Mouse (Mus musculus) mesoderm, embryonic 11.5 days (tissue): ENCODE data around the gene Cyb561d1.
"Not testable (repeated sequence)": the region's sequence is repeated elsewhere in the genome, so short reads cannot be mapped to it uniquely, and the experiment has no call there.

Source experiments
- DNase-seq: peaks from one replicate; pipeline ENCODE4 v3.0.0-alpha.2; 2012; ENCODE audit warnings: low read depth, low spot score

Cyb561d1 gene

DNA sequence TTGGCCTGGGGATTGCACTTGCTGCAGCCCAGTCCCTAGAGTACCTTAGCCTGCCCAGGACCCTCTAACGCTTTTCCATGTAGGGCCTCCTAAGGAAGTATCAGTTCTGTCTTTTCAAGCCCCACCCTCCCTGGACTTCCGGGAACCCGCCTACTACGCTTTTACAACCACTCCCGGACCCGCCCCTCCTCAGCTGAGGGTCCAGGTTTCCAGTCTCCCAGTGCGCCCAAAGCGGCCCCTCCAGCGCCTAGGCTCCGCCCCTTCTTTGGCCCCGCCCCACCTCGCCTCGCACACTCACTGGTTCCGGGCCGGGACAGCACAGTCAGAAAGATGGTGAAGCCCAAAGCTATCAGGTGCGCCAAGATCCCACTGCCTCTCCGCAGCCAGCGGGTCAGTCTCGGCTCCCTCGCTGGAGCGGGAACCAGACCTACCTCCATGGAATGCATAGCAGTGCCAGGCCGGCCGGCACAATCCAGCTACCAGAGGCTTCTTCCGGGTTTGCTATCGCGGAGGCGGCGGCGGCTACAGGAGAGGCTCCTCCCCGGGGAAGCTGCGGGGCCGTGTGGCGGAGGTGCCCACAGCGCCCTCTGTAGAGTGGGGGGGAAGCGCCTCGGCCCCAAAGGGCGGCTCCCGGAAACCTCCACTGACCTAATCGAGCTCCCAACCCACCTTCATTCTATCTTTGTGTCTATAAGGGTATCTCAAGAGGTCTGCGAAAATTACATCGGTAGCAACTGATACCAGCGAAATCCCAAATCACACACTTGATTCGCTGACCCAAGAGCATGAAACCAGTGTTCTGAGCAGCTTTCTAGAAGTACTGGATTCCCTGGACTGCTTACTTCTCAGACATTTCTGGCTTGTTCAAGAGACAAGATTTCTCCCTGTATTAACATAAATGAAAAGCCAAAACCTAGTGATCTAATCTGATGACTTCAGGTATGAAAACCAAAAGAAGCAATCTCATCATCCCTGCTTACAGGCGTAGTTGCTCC lies at the start of gene Cyb561d1:
TSS of gene Cyb561d1 (minus strand) at position 884 of the 995 bp plus-strand sequence.
- DNase-seq = peak; percentile 90

DNA sequence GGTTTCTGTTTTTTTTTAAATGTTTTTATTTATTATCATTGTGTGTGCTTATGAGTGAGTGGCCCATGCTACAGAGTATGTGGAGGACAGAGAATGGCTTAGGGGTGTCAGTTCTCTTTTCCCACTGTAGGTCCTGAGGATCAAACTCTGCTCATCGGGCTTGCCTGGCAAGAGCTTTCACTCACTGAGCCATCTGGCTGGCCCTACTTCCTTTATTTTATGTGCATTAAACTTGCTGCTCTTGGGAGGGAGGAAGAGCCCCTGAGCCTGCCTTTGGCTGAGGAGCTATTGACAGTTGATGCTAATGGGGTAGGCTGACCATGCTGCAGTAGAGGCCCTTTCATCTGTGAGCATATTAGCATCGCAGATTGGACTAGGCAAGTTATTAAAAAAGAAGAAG lies 45.8 kb upstream of the Cyb561d1 start:
- DNase-seq = no peak

DNA sequence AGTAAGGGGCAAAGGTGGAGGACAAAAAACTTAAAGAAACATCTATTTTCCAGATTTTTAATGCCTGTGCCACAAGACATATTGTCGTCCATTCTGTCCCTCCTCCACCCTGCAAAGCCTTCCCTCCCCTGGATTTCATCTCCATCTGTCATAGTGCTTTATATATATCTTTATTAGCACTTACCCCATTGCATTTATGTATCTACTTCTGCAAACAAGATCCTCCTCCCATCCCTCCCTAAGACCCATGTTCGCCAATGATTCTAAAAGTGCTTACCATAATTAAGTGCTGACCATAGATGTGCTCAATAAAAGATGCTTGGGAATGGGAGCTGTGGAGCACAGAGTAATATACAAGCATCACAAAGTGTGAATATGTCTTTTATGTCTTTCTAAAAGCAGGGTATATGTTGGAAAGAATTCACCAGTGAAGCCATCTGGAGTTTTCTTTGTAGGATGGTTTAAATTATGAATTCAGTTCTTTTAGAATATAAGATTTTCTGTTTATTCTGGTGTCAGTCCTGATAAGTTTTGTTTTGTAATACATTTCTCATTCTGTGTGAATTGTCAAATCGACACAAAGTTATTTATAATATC lies 40.3 kb upstream of the Cyb561d1 start:
- DNase-seq = no peak

DNA sequence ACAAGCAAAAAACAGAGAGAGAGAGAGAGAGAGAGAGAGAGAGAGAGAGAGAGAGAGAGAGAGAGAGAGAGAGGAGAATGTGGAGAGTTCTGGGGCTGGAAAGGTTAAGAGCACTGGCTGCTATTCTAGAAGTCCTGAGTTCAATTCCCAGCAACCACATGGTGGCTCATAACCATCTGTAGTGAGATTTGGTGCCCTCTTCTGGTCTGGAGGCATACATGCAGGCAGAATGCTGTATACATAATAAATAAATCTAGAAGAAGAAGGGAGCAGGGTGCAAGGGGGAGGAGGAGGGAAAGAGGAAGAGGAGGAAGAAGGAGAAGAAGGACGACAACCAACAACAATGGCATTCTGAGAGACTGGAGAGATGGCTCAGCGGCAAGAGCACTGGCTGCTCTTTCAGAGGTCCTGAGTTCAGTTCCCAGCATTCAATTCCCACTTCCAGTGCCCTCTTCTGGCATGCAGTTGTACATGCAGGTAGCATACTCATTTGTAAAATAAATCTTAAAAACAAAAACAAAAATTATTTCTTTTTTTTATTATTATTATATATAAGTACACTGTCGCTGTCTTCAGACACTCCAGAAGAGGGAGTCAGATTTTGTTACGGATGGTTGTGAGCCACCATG lies 36.6 kb upstream of the Cyb561d1 start:
- not testable (repeated sequence) for DNase-seq

DNA sequence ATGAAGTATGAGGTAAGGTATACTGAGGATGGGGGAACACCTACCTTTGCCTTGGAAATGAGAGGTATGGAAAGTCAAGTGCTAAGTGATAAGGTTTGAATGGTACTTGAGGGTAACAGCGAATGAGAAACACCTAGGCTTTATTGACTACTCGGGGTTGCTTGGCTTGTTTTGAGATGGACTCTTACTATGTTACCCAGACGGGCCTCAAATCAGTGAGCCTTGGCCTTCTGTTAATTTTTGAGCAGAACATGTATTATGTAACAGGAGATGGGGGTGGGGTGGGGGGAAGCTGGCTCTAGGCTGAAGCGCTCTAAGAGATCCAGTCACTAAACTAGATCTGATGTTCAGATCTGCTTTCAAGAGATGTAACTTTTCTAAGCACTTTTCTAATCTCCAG lies 30.6 kb upstream of the Cyb561d1 start:
- no peak for DNase-seq

DNA sequence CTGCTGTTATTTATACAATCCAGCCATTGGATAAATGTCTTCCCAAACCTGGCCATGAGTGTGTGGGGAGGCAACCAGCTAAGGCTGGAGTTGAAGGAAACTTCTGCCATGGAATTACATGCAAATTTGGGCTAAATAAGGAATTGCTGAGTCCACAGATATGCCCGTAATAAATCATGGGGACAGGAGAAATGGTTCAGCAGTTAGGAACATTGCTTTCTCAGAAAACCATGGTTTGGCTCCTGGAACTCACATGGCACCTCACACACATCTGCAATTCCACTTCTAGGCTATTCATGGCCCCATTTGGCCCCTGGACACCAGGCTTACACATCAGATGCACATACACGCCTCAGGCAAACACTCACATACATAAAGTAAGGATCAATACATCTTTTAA lies 26.5 kb upstream of the Cyb561d1 start:
- DNase-seq = no peak

DNA sequence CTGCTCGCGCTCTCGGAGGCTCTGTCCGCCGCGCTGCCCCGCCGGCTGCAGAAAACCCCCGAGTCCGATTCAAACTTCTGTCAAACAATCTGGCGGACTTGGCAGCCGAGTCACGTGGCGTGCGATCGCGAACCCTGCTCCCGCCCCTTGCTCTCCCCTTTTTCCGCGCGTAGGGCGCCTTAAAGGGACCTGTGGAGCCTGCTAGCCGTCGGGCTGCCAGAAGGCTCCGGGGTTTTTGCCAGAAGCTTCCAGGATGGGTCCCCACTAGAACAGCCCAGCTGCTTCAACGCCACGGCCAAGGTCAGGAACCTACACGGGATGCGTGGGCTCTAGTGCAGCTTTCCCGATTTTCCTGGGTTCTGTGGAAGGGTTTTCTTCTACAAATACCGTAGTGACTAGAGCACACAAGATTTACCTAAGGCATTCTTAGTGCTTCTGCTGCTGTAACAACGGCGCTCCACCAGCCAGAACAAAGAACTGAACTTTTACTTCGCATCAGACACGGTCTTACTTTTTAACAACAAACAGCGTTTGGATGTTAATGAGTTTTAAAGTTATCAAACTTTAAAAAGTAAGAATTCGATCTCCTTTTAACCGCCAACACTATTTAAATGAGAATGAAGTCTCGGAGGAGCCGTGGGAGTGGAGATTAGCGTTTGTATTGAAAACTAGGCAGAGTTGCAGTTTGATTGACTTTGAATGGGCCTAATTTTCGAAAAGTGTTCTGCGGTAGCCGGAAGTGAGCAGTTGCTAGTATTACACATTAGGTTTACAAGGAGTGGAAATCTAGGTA lies 25.7 kb upstream of the Cyb561d1 start, which contains the start of gene Sypl2:
TSS of gene Sypl2 (minus strand) at position 91 of the 793 bp plus-strand sequence.
- DNase-seq = peak; percentile 47

DNA sequence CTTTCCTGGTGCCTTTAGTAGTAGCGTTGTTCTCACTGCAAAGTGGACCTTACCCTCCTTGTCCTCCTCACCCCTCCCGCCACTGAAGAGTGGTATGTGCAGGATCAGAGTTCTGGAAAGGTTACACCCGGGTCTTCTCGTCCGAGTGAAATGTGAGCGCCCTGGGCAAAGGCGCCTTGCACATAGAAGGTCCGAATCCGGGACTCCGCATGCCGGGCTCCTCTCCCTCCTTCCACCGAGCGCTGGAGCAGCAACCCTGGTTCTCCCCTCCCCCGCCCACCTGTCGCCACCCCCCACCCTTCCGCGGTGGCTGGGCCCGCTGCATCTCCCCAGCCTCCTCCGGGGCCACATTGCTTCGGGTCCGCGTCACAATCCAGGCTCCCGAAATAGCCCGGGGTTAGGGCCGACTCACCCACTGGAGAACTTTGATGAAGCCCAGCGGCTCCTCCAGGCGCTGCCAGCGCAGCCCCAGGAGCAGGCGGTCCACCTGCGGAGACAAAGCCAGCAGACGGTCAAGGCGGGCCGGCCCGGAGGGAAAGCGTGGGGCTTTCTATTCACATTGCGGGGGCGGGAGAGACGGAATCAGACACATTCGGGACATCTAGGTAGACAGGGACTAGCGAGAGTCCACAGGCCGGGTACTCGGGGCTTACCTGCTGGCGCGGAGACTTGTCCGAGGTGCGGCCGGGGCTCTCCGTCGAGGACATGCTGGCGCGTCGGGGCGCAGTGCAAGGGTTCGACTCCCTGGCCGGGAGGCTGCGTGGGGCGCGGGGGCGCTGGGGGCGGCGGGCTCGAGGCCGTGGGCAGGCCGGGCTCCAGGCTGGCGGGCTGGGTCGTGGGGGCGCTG lies 24.9 kb upstream of the Cyb561d1 start:
- DNase-seq = no peak

DNA sequence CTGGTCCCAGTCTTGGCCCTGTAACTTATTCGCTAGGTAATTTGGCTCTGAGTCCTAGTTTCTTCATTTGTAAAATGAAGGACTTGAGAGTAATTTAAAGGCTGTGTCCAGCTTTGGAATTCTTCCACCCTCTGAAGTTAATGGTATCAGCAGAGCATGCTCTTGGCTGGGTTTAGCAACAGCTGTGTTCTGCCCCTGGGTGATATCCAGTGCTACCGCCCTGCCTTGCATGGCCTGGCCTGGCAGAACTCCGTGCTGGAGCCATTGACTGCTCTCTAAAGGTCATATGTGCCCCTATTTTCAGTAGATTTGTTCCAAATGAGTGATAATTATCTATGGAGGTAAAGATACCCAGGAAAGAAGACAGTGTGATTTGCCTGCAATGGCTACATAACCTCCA lies 19.6 kb upstream of the Cyb561d1 start:
- DNase-seq = no peak

DNA sequence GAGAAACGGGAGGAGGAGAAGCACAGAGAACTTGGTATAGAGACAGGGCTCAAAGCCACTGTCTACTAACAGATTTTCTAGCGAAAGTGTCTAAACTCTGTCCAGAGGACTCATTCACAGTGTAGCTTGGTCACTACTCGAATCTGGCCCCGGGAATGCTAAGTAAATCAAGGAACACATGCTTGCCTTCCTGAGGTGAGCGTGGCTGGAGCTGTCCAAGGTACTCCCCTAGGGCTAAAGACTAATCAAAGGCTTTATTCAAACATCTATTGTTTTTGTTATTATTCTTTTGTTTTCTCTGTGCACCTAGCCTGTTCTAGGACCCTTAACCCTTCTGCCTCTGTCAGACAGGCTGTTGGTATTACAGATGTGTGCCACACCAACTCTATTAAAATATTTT lies 13.7 kb upstream of the Cyb561d1 start:
- DNase-seq = peak; percentile 64

DNA sequence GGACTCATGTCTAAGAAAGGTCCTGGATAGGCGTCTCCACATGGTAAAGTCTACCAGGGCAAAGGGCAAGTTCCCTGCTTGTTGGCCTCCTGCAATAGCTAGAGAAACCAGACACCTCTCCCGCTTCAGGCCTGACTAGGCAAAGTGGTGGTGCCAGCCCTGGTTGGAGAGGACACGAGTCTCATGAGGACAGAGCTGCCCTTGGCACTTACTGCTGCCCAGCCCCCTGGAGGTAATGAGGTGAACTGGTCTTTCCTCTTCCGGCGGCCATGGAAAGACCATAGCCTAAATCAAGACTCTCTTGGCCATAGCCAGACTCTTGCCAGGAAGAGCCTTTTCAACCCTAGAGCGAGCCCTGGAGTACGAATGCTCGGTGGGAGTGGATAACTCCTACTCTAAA lies 11.4 kb upstream of the Cyb561d1 start:
- no peak for DNase-seq

DNA sequence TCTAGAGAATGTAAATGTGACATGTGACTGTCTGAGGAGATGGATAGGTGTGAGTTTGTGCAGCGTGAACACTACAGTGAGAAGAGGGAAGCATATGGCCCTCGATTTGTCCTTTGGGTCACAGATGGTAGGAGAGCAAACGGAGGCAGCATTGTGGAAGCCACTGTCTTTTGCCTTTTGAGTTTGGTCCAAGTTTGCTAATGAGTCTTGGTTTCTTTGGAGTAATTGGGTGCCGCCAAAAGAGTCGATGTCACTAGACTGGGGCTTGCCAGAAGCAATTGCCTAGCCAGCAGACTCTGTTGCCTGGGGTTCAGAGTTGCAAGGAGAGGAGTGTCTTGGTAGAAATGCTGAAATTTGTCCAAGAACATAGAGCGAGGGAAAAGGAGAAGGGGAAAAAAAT lies 10.8 kb upstream of the Cyb561d1 start:
- no peak for DNase-seq

DNA sequence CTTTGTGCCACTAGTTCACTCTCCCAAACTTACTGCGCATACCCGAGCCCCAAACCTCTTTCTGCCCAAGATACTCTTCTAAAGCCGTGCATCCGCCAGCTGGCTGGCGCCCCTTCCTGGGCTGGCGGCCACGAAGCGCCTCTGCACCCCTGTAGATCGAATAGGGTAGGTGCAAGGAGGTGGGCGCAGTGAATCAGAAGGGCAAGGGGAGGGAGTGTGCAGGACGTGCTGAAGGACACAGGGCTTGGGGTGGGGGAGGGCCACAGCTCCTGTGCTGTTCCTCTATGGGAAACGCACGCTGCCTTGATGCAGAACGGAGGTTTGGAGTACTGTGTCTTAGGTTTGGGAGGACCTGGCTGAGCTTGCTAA lies 9.7 kb upstream of the Cyb561d1 start, which contains the start of gene Atxn7l2:
TSS of gene Atxn7l2 (minus strand) at position 164 of the 369 bp plus-strand sequence.
- peak; percentile 82 for DNase-seq

DNA sequence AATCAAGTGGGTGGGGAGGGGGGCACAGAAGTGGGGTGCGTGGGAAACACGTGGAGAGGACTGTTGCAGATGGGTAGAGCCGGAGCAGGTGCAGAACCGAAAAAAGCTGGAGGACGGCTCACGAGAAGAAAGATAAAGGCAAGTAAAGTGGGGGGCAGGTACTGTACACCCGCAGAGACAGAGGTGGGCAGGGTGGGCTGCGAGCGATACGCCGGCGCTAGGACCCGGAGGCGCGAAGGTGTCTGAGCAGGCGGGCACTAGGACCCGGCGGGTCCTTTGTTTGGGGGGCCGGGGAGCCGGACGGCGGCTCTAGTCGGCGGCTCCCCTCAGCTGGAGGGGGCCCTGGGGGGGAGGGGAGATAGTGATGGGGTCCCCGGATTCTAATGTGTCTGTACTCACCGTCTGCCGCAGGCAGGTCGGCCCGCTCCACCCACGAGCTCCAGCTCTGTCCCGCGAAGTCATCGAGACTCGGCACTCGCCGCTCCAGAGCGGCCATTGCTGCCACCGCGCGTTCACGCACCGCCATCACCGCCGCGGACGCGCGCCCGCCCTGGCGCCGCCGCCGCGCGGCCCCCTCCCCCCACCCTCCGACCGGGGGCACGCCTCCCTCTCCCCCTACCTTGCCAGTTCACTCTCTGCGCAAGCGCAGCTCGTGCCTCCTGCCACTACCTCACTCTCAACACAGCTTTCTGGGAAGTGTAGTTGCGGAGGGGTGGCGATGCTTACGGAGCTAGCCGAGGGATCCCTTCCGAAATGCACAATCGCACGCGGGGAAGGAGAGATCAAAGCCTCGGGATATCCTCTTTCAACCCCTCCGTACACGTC lies 9.1 kb upstream of the Cyb561d1 start:
- peak; percentile 98 for DNase-seq

DNA sequence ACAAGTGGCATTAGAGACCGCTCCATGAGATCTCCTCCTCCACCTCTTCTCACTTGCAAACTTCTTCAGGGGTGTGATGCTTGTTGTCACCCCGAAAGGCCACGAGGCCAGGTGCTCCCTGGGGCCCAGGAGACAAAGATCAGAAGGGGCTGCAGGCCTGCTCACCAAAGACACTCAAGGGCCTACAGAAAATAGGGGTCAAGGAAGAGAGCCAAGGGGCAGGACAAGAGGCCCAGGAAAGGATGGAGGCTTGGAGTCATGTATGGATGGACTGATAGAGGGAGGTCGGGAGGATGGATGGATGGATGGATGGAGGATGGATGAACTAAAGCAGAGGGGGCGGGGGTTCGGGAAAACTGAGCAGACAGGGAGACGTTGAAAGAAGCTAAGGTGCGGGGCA lies 8.5 kb upstream of the Cyb561d1 start:
- DNase-seq = no peak

DNA sequence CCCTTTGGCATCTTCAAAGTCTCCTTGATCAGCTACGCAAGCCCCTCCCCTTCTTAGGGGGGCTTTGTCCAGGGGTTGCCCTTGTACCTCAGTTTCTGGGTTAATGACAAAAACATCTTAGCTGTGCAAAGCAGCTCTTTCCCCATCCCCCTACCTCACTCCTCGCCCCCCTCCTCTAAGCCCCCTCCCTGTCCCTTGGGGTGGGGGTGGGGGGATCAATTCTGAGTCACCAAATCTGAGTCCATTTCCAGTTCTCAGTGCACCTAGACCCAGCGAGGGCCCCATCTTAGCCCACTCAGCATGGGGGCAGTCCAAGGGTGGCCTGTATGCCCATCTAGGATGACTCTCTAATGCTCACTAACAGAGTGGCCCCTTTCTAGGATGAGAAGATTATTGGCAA lies 8.0 kb upstream of the Cyb561d1 start:
- no peak for DNase-seq

DNA sequence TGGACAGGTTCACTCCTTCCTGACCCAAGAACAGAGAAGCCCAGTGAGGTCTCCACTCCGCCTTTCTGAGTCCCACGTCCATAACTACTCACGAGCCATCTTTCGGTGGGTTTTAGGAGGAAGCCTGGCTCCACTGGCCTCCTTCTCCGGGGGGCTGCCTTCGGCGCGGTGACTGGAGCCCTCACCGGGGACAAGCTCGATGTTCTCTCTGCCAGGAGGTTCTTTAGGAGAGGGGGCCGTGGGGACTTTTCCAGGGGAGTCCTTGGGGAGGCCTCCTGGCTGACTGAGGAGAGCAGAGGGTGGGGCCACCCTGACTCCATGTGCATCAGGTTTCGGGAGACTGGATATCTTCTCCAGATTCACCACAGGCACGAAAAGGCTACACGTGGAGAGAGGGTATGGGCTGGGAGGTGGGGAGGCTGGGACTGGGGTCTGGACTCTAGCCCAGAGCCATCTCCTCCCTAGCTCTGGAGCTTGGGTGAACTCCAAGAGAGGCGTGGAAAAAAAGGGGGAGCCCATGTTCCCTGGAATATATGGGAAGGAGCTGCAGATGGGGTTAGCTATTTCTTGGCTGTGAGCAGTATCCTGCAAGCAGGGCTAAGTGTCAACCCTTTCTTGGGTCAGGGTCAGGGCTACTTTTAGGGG lies 5.8 kb upstream of the Cyb561d1 start:
- no peak for DNase-seq

DNA sequence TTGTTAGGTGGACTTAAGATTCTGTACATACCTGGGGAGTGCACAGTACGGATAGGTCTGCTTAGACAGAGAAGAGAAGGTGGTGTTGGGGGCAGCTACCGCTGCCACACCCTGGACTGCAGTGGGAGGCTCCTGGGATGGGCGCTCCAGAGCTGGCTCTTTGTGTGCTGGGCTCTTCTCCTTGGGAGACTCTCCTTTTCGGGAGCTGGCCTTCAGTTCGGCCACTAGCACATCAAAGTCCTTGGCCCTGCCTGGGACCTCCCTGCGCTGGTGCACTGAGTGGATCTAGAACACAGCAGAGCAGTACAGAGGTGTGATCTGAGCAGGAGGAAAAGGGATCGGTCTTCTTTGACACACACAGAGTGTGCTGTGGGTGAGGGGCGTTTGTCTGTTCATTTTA lies 4.6 kb upstream of the Cyb561d1 start:
- no peak for DNase-seq

DNA sequence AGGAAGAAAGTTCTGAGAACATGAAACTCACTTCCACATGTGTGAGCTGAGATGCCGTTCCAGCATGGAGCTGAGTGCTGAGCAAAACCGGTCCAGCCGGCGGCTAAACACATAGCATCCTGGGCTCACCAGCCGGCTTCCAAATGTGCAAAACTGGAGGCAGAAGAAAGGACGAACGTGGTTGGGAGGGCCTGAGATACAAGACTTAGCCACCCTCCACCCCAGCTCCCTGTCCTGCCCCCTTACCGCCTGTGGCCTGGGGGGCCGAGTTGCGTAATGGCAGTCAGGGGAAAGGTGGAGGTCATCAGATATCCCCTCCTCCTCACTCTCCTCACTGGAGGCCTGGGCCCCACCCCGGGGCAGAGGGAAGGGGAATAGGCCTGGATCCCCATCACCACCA lies 3.5 kb upstream of the Cyb561d1 start:
- no peak for DNase-seq
